Mouse (Mus musculus) ZHBTc4 (cell line): ENCODE results near the gene Enthd1.
"Not testable (repeated sequence)": the region's sequence is repeated elsewhere in the genome, so short reads cannot be mapped to it uniquely, and the experiment has no call there.

ENCODE experiments used
- DNase-seq: peaks from one replicate; pipeline ENCODE4 v3.0.0-alpha.2; 2011; ENCODE audit warnings: low read depth, low spot score

The Enthd1 gene

GRCm38 (mm10) chr15:80565106-80565665 lies at the start of gene Enthd1:
TSS of gene Enthd1 (minus strand) at chr15:80565156.
- peak; percentile 18 for DNase-seq

DNA sequence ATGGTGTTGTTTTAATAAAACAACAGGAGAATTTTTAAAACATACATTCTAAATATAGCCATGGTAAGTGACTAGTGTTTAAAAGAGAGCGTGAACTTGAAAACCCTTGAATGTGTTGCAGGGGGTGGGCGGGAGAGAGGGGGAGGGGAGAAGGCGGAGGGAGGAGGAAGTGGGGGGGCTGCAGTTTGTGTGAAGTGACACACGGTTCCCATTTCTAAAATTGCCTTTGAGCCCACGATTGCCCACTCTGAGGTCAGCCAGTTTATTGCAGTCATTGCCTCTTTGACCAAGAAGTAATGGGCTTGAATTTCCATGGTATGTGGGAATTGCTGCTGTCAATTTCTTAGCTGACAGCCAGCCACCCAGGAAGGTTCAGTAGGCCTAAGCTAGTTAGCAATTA lies 48.9 kb upstream of the Enthd1 start:
- DNase-seq: no peak

- no peak for DNase-seq
Measured at GRCm38 (mm10) chr15:80611478-80611877, 46.5 kb upstream of the Enthd1 start.

- no peak for DNase-seq
Measured at GRCm38 (mm10) chr15:80610335-80610734, 45.4 kb upstream of the Enthd1 start.

GRCm38 (mm10) chr15:80607970-80608369 lies 43.0 kb upstream of the Enthd1 start:
- DNase-seq: no peak

DNA sequence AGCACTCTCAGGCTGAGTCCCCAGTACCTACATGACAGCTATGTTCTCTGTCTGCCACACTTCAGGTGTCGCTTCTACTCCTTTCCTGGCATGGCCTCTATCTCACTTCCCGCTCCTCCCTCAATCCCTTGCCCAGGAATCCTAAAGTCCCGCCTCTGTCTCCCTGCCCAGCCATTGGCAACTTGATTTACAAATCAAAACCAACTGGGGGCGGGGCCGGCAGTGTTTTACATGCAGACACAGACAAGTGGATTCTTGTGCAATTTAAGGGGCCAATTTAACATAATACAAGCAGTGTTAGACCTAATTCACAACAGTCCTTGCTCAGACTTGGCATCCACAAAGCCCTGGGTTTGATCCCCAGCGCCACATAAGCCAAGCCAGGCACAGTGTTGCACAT lies 39.1 kb upstream of the Enthd1 start:
- DNase-seq: peak; percentile 92

DNA sequence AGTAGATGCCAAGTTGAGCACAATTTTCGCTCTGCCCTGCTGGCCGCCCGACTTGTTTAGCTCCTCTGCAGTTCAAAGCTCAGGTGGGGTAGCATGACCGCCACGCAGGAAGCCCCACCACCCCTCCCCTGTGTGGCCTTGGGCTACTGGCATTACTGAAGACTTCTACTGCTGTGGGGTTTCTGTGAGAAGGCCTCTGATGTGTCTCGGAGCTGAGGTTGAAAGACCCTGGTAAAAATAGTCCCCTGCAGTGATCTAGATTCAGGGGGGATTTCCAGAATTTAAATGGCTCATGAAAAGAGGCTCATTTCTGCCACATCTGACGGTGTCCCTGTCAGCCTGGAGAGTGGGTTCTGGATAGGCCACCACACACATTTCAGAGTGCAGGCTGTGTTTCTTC lies 37.5 kb upstream of the Enthd1 start:
- DNase-seq: no peak

DNA sequence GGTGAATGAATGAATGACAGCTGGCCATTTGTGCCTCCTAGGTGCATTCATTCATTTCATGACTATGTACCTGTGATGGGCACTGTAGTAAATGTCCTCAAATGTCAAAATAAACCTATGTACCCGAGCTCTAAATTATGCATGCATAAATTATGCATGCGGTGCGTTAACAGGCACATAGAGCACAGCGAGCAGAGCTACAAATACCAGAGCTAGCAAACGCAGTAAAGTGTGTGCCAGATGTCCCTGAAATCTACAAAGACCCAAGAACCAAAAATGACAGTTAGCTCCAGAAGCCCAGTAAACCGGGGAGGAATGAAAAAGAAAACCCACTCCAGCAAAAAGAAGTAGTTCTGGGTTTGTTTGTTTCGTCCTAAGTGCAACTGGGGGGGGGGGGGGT lies 36.5 kb upstream of the Enthd1 start:
- no peak for DNase-seq

DNA sequence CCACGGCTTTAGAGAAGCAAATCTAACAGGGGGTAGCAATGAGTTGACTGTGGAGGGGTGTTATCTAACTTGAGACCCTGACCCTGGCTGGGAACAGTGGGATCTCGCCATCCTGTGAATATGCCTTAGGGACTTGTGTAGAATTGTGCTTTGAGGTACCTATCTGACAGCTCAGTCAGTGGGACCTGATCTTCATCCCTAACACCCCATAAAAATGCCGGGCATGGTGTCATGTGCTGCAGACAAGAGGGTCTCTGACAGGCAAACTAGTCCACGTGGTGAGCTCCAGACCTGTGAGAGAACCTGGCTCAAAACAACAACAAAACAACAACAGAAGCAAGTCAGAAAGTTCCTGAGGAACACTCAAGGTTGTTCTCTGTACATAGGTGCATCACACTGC lies 34.9 kb upstream of the Enthd1 start:
- no peak for DNase-seq

DNA sequence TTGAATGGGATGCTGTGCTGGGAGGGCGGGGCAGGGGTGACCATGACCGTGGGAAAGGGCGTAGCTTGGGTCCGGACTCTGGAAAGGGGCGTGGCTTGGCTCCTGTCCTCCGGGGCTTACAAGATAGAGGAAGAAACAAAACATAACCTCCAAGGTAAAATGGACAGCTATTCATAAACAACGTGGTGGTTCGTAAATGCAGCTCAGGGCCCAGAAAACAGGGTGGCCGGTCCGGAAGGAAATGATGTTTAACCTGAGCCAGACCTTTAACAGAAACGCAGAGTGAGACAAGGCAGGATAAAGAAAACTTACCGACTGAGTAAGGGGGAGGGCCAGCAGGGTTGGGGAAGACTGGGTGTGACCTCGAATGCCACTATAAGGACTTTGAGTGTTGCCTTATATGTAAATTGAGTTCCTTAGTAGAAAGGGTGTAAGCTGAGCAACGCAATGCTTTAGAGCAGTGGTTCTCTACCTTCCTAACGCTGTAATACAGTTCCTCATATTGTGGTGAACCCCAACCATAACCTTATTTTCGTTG lies 34.3 kb upstream of the Enthd1 start:
- DNase-seq: peak; percentile 81

- no peak for DNase-seq
Measured at GRCm38 (mm10) chr15:80598750-80599149, 33.8 kb upstream of the Enthd1 start.

GRCm38 (mm10) chr15:80593877-80594276 lies 28.9 kb upstream of the Enthd1 start:
- no peak for DNase-seq

DNA sequence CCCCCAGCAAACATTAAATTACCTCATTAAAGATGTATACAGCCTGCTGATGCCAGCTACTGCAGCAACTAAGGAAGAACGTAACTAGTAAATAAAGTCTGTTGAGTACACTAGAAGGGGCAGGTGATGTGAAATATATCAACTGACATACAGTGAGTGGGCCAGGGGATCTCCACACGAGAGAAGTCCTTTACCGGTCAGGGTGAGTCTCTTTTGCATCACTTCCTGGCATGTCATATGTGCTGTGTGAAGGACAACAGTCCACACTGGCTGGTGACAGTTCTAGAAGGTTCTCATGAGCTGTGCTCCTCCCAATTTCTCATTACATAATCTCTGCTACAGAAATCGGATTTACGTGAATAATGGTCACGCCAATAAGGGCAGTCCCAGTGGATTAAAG lies 27.8 kb upstream of the Enthd1 start:
- DNase-seq: no peak

- DNase-seq: no peak
Measured at GRCm38 (mm10) chr15:80590641-80591040, 25.7 kb upstream of the Enthd1 start.

- DNase-seq: peak; percentile 72
Measured at GRCm38 (mm10) chr15:80586296-80586695, 21.3 kb upstream of the Enthd1 start.

GRCm38 (mm10) chr15:80582581-80583495 lies 17.9 kb upstream of the Enthd1 start:
- DNase-seq: no peak

GRCm38 (mm10) chr15:80580585-80580984 lies 15.6 kb upstream of the Enthd1 start:
- not testable (repeated sequence) for DNase-seq

DNA sequence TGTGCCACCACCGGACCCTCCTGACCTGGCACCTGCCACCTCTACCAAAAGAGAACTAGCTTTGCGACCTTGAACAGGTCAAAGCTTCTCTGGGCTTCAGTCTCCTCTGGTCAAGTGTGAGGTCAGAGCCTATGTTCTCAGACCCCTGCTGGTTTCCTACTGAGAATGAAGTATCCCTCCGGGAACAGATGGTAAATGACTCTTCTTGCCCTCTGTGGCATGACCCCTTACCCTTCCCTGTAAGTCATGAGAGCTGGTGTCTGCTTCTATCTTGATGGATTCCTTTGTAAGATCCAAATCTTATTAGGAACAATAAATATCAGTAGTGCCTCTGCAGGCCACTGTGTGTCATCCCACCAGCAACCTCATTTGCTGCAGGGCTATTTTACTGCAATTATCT lies 14.2 kb upstream of the Enthd1 start:
- DNase-seq: peak; percentile 26

- DNase-seq: peak; percentile 53
Measured at GRCm38 (mm10) chr15:80577166-80577960, 12.4 kb upstream of the Enthd1 start.

GRCm38 (mm10) chr15:80576415-80576994 lies 11.5 kb upstream of the Enthd1 start:
- no peak for DNase-seq

- no peak for DNase-seq
Measured at GRCm38 (mm10) chr15:80575817-80576370, 10.9 kb upstream of the Enthd1 start.
